Mouse (Mus musculus): ENCODE measurements around the gene Cdc37l1.

Cdc37l1 gene

GRCm38 (mm10) chr19:29047334-29048170 lies 57.4 kb downstream of the Cdc37l1 start, which contains the start of gene Ak3:
TSS of gene Ak3 (minus strand) at chr19:29047961.
- peak; percentile 99 for DNase-seq

- DNase-seq = no peak
Observed at GRCm38 (mm10) chr19:29049401-29050075, 59.4 kb downstream of the Cdc37l1 start.

GRCm38 (mm10) chr19:29050186-29050980 lies 60.2 kb downstream of the Cdc37l1 start:
- no peak for DNase-seq

GRCm38 (mm10) chr19:29052786-29053185 lies 62.6 kb downstream of the Cdc37l1 start:
- DNase-seq = no peak

- DNase-seq = no peak
Observed at GRCm38 (mm10) chr19:29054594-29054993, 64.4 kb downstream of the Cdc37l1 start.

GRCm38 (mm10) chr19:29055469-29055868 lies 65.3 kb downstream of the Cdc37l1 start:
- DNase-seq = no peak

- no peak for DNase-seq
Observed at GRCm38 (mm10) chr19:29058741-29059140, 68.6 kb downstream of the Cdc37l1 start.

- no peak for DNase-seq
Observed at GRCm38 (mm10) chr19:29059688-29060087, 69.5 kb downstream of the Cdc37l1 start.

- peak; percentile 11 for DNase-seq
Observed at GRCm38 (mm10) chr19:29060299-29060698, 70.1 kb downstream of the Cdc37l1 start.

GRCm38 (mm10) chr19:29063009-29063408 lies 72.9 kb downstream of the Cdc37l1 start:
- peak; percentile 87 for DNase-seq

- peak; percentile 99 for DNase-seq
Observed at GRCm38 (mm10) chr19:29063577-29064363, 73.6 kb downstream of the Cdc37l1 start.

GRCm38 (mm10) chr19:29064451-29065102 lies 74.4 kb downstream of the Cdc37l1 start:
- DNase-seq = peak; percentile 97

- DNase-seq = peak; percentile 99
Observed at GRCm38 (mm10) chr19:29066981-29067471, 76.9 kb downstream of the Cdc37l1 start.

GRCm38 (mm10) chr19:29069195-29069594 lies 79.0 kb downstream of the Cdc37l1 start:
- DNase-seq = peak; percentile 85

GRCm38 (mm10) chr19:29074802-29075201 lies 84.7 kb downstream of the Cdc37l1 start:
- peak; percentile 93 for DNase-seq

Data from heart, adult 11 months (tissue).